Mouse (Mus musculus) layer of hippocampus, adult 9-11 months (tissue): ENCODE measurements around the gene Txndc5.

Experiments used
- DNase-seq: peaks from one replicate; pipeline ENCODE4 v3.0.0; 2022

Txndc5 gene

GRCm38 (mm10) chr13:38525261-38525660 lies 3.4 kb downstream of the Txndc5 start:
- no peak for DNase-seq

- DNase-seq = no peak
Measured at GRCm38 (mm10) chr13:38523231-38523630, 5.4 kb downstream of the Txndc5 start.

- DNase-seq = no peak
Measured at GRCm38 (mm10) chr13:38522056-38522654, 6.5 kb downstream of the Txndc5 start.

GRCm38 (mm10) chr13:38520299-38520698 lies 8.3 kb downstream of the Txndc5 start:
- no peak for DNase-seq

- no peak for DNase-seq
Measured at GRCm38 (mm10) chr13:38516582-38516981, 12.0 kb downstream of the Txndc5 start.

GRCm38 (mm10) chr13:38515845-38516244 lies 12.8 kb downstream of the Txndc5 start:
- DNase-seq = no peak

- no peak for DNase-seq
Measured at GRCm38 (mm10) chr13:38515431-38515830, 13.2 kb downstream of the Txndc5 start.

- no peak for DNase-seq
Measured at GRCm38 (mm10) chr13:38513921-38514320, 14.7 kb downstream of the Txndc5 start.

GRCm38 (mm10) chr13:38511979-38512378 lies 16.6 kb downstream of the Txndc5 start:
- DNase-seq = no peak

- DNase-seq = no peak
Measured at GRCm38 (mm10) chr13:38509681-38510341, 18.8 kb downstream of the Txndc5 start.

- no peak for DNase-seq
Measured at GRCm38 (mm10) chr13:38506936-38507335, 21.7 kb downstream of the Txndc5 start.

- no peak for DNase-seq
Measured at GRCm38 (mm10) chr13:38506320-38506719, 22.3 kb downstream of the Txndc5 start.

GRCm38 (mm10) chr13:38503137-38503849 lies 25.3 kb downstream of the Txndc5 start:
- DNase-seq = no peak

GRCm38 (mm10) chr13:38501314-38501713 lies 27.3 kb downstream of the Txndc5 start:
- DNase-seq = no peak

GRCm38 (mm10) chr13:38496715-38497114 lies 31.9 kb downstream of the Txndc5 start:
- DNase-seq = no peak

GRCm38 (mm10) chr13:38486767-38487166 lies 41.9 kb downstream of the Txndc5 start:
- no peak for DNase-seq

- no peak for DNase-seq
Measured at GRCm38 (mm10) chr13:38484701-38485100, 43.9 kb downstream of the Txndc5 start.

- no peak for DNase-seq
Measured at GRCm38 (mm10) chr13:38481021-38481420, 47.6 kb downstream of the Txndc5 start.

GRCm38 (mm10) chr13:38476936-38477335 lies 51.7 kb downstream of the Txndc5 start:
- DNase-seq = no peak

- DNase-seq = no peak
Measured at GRCm38 (mm10) chr13:38473497-38473896, 55.1 kb downstream of the Txndc5 start.

GRCm38 (mm10) chr13:38472636-38473035 lies 56.0 kb downstream of the Txndc5 start:
- DNase-seq = no peak

GRCm38 (mm10) chr13:38470882-38471281 lies 57.7 kb downstream of the Txndc5 start:
- DNase-seq = no peak

- DNase-seq = no peak
Measured at GRCm38 (mm10) chr13:38463410-38463809, 65.2 kb downstream of the Txndc5 start.

- no peak for DNase-seq
Measured at GRCm38 (mm10) chr13:38451446-38451845, 77.2 kb downstream of the Txndc5 start.
